Mouse (Mus musculus) neural tube, embryonic 10.5 days (tissue): ENCODE data around the gene Rwdd2b.

Source experiments
- DNase-seq: peaks from one replicate; pipeline ENCODE4 v3.0.0-alpha.2; 2017; ENCODE audit warnings: low spot score; ENCODE audit errors: extremely low spot score

Gene Rwdd2b

GRCm38 (mm10) chr16:87427516-87427915, 12.9 kb downstream of the Rwdd2b start:
- no peak for DNase-seq

- DNase-seq, result no peak
Observed at GRCm38 (mm10) chr16:87420662-87421061, 19.7 kb downstream of the Rwdd2b start.

- DNase-seq, result no peak
Observed at GRCm38 (mm10) chr16:87405001-87405400, 35.4 kb downstream of the Rwdd2b start.

GRCm38 (mm10) chr16:87393813-87394548, 46.4 kb downstream of the Rwdd2b start:
- DNase-seq, result peak; percentile 47

GRCm38 (mm10) chr16:87387444-87387977, 52.9 kb downstream of the Rwdd2b start:
- no peak for DNase-seq

GRCm38 (mm10) chr16:87384366-87384765, 56.0 kb downstream of the Rwdd2b start:
- no peak for DNase-seq
